Mouse (Mus musculus): ENCODE data around the gene Actr1a. TPM values are rescaled to one million over a fixed set of nuclear protein-coding genes. Genes with fewer than 3 reads are reported as not detected.
A peak's percentile ranks its signal among the peaks of the same experiment; 100 is the strongest.

The Actr1a gene
- total RNA-seq, 2 experiments from 2014 or later, result 86.6 to 89.7 TPM

GRCm38 (mm10) chr19:46350168-46350932 is 45.2 kb downstream of the Actr1a start, which contains the start of gene 2310034G01Rik:
2310034G01Rik (minus strand) TSS chr19:46350302.
- DNase-seq, result no peak

DNA sequence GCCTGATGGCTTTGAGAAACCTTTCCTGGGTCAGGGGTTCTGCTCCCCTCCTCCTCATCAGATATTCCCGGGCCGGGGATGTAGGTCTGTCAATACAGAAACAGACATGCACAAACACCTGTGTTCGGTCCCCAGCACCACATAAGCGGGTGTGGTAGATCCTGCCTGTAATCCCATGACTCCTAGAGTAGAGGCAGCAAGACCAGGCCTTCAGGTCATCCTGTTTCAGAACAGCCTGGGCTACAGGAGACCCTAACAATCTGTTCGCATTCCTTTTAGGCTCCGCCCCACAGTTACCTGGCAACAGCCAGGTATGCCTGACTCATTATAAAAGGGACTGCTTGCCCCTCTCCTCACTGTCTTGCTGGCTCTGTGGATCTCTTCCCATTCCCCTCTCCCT is 46.0 kb downstream of the Actr1a start:
- DNase-seq, result no peak

GRCm38 (mm10) chr19:46348761-46349458 is 46.6 kb downstream of the Actr1a start:
- DNase-seq, result peak; percentile 71 to 80

DNA sequence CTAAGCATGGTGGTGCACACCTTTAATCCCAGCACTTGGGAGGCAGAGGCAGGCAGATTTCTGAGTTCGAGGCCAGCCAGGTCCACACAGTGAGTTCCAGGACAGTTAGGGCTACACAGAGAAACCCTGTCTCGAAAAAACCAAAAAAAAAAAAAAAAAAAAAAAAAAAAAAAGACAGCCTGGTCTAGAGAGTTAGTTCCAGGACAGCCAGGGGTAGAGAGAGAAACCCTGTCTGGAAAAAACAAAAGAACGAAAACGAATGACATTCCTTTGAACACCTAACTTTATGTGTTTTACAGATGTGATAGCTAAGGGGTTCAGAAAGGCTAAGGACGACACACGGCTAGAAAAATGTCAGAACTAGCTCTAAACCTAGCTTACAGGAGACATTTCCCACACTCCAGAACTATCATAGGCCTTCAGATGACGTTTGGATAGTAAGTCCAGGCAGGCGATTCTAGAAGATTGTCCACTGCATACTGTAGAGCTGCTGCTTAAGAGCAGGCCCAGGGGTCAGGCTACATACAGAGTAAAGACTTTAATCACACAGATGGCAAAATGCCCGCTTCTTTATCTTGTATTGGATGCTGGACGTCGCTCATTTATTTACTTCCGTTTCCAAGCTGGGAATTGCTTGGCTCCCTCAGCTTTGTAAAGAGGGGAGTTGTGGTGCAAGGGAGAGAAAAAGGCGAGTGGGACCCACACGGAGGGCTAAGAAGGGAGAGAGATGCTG is 47.4 kb downstream of the Actr1a start:
- DNase-seq, result no peak

DNA sequence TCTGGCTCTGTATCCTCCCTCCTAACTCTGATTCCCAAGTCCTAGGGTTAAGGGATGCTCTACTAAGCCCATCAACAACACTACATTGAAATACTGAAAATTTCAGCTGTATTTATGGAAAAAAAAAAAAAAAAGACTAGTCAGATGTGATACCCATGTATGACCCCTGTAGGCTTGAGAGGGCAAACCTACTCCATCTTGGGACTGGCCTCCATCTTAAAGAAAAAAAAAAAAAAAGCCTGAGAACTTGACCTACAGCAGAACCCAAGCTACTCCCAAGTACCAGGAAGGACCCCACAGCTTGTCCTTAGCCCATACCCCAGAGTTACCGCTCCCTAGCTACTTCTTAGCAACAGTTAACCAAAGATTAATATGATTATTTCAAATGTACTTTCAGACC is 48.4 kb downstream of the Actr1a start:
- DNase-seq, result no peak

DNA sequence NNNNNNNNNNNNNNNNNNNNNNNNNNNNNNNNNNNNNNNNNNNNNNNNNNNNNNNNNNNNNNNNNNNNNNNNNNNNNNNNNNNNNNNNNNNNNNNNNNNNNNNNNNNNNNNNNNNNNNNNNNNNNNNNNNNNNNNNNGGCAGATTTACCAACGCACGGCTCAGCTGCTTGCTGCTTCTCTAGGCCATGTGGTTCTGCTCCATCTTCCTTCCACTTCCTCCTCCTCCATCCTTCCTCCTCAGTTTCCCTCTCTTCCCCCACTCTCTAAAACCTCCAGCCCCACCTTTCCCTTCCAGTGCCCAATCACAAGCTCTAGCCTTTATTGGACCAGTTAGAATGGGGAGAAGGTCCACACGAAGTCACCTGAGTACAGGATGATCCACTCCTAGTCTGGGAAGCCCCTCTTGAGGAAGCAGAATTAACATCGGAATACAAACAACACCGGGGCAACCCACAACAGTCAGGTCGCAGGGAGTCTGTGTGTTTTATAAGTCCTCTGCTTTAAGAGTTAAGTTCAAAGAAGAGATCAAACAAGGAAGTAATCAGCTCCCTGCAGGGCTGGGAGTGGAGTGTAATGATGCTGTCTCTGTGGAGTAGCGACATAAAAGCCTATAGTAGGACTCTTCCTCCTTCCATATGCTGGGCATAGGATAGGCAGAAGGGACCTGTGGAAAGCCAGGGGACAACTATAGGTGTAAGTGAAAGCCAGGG is 50.7 kb downstream of the Actr1a start:
- no peak for DNase-seq

GRCm38 (mm10) chr19:46339287-46339971 is 56.1 kb downstream of the Actr1a start:
- DNase-seq, result peak; percentile 74 to 75

DNA sequence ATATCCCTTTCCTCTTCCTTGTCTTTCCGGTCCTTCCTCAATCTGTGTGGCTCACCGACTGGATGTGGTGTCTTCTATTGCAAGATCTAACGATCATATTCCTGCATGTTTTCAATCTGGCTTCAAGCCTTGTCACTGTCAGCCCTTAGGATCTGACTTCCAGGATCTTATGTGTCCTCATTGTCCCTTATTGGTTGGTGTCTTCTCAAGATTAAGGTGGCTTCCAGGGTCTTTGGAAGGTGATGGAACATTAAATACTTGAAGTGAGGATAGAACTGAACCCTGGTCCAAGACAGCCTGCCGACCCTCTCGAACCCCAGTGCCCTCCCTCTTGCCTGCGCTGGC is 56.6 kb downstream of the Actr1a start:
- DNase-seq, result no peak

DNA sequence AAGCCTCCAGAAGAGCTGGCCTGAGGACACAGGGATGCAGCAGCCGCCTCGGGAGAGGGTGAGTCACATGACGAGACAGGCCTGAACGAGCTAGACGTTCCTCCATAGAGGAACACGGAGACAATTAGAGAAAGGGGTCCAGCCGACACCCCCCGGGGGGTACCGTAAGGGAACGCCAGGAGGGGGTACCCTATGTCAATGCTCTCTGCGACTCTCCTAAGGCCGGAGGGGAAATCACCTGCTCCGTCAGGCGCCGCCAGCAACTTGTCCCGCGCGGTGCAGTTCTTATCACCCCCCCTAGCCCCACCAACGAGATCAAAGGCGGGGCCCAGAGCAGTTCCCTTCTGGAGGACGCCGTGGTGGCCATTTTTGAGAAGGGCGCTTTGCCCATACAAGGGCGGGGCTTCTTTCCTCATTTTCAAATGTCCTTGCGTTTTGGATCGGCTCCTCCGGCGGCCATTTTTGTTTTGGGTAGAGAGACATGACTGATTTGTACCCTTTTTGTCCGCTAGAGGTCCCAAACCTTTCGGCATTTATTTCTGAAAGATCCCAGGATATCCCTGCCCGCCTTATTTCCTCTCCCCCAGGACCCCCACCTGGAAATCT is 57.1 kb downstream of the Actr1a start, which contains the start of gene Cuedc2:
Gene Cuedc2 (minus strand): TSS at position 372 of the 606 bp plus-strand sequence.
- peak; percentile 97 to 100 for DNase-seq

- no peak for DNase-seq
These were observed 57.7 kb downstream of the Actr1a start for GRCm38 (mm10) chr19:46337719-46338330.

- DNase-seq, result no peak
These were observed 61.6 kb downstream of the Actr1a start for GRCm38 (mm10) chr19:46333906-46334305.

DNA sequence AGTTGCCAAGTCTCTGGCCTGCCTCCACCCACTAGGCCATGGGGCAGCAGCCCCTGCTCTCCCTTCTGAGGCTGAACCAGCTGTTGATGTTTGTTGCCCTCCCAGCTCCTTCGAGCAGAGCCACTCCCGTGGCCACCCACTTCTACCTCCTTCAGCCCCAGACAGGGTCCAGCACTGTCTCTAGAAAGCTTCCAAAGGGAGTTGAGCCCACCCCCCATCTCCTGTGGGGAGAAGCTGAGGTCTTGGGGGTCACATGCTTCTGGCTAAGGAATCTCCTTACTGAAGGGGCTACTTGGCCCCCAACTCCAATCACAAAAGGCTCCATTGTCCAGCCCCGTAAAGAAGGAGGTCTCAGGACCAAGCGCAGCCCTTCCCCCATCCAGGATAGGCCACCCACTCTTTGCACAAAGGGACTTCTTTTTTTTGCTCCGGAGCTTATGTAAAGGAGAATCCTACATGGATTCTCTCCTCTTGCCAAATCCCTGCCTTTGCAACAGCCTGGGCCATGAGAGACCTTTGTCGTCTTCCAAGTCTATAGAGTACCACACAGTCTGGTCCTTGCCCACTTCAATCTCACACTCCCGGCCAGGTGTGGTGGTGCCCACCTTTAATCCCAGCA is 62.7 kb downstream of the Actr1a start:
- no peak for DNase-seq

- DNase-seq, result no peak
These were observed 63.6 kb downstream of the Actr1a start for GRCm38 (mm10) chr19:46331936-46332335.

DNA sequence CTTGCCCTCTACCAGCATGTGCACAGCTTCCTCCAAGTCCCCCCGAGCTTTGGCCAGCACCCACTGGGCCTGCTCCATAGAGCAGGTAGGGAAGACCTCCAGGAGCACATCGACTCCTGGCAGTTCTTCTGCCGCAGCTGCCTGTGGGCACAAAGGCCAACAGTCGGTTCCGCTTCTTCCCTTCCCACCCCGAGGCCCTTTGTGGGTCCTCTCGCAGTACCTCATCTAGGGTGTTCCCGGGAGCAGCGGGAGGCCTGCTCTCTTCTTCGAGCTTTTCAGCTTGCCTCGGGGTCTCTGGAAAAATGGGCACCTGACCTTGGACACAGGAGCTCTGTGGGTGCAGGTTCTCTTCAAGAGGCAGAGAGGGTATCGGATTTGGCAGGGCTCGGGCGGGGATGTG is 64.2 kb downstream of the Actr1a start:
- DNase-seq, result no peak

DNA sequence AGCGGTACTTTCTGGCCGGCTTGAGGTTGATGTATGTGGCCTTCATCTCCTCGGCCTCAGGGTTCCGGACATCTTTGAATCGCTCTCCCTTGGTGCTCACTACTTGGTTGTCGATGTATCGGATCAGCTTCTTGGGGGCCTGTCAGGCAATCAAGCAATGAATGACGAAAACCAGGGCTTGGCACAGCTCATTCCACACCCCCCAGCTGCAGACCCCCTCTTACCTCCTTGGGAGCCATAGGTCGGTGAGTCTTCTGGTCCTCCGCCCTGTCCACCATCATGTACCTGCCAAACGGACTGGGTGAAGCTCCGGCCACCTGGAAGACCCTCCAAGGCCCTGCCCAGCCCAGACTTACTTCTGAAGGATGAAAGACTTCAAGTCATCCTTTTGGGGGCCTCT is 64.9 kb downstream of the Actr1a start:
- no peak for DNase-seq

GRCm38 (mm10) chr19:46329951-46330350 is 65.6 kb downstream of the Actr1a start:
- peak; percentile 86 to 88 for DNase-seq

- DNase-seq, result peak; percentile 33 to 38
These were observed 66.4 kb downstream of the Actr1a start for GRCm38 (mm10) chr19:46329031-46329641.

DNA sequence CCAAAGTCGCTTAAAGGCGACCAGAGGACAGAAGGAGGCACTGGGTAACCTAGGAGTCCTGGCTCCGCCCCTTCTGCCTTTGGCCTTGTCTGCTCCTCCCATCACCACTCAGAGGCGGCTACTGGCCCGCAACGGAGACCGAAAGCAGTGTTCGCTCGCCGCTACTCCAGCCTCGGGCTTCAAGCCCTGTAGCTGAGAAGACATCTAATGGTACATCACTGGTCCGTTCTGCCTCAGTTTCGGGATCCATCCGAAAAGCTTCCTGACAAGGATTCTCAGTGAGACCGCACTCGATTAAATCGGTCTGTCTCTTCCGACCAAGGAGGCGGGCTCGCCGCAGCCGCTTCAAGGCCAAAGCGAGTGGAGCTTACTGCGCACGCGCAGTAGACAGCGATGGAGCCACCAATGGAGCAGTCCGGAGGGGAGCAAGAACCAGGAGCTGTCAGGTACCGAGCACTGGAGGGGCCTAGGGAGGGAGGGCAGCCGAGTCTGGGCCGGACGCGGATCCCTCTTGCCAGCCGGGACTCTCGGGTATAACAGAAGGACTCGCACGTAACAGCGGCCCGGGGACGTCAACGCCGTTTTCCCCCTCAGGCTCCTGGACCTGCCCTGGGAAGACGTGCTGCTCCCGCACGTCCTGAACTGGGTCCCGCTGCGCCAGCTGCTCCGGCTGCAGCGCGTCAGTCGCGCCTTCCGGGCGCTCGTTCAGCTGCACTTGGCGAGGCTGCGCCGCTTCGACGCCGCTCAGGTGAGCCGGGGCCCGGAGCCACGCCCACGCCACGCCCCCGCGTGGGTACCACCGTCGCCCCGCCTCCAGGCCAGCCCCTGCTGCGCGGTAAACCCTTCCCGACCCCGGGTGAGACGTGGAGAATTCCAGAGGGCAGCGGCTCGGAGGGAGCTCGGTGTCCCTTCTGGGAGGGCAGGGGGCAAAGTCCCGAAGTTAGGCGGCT is 67.2 kb downstream of the Actr1a start, which contains the start of gene Fbxl15:
Gene Fbxl15 (plus strand): TSS at position 104 of the 950 bp plus-strand sequence.
- DNase-seq, result peak; percentile 95 to 96

All from heart, adult 18-20 months (tissue).